Mouse (Mus musculus) bone marrow, adult 2 months (tissue): Measurements from ENCODE around the gene Ube2e3.

Experiments
- CTCF ChIP-seq: fragments of 200-500 bp; IDR thresholded peaks from 2 replicates; pipeline ENCODE4 v1.5.1; 2011; ENCODE audit warnings: low read length, control low read depth; ENCODE audit not compliant: control insufficient read depth, insufficient read depth
- POLR2A ChIP-seq: fragments of 200-500 bp; IDR thresholded peaks from 2 replicates; pipeline ENCODE4 v1.6.1; 2011; ENCODE audit warnings: low read depth, mild to moderate bottlenecking, control low read depth, low read length, borderline replicate concordance; ENCODE audit not compliant: control insufficient read depth

- TF ChIP-seq CTCF (no peak), POLR2A (no peak)
These were observed 18.5 kb downstream of the Ube2e3 start for GRCm38 (mm10) chr2:78886446-78886845.
